Mouse (Mus musculus) kidney, adult 18-20 months (tissue): ENCODE data around the gene Nradd.
A peak's percentile ranks its signal among the peaks of the same experiment; 100 is the strongest.

Experiments used
- DNase-seq: peaks from one replicate; pipeline ENCODE4 v3.0.0; 2021

Gene Nradd

DNA sequence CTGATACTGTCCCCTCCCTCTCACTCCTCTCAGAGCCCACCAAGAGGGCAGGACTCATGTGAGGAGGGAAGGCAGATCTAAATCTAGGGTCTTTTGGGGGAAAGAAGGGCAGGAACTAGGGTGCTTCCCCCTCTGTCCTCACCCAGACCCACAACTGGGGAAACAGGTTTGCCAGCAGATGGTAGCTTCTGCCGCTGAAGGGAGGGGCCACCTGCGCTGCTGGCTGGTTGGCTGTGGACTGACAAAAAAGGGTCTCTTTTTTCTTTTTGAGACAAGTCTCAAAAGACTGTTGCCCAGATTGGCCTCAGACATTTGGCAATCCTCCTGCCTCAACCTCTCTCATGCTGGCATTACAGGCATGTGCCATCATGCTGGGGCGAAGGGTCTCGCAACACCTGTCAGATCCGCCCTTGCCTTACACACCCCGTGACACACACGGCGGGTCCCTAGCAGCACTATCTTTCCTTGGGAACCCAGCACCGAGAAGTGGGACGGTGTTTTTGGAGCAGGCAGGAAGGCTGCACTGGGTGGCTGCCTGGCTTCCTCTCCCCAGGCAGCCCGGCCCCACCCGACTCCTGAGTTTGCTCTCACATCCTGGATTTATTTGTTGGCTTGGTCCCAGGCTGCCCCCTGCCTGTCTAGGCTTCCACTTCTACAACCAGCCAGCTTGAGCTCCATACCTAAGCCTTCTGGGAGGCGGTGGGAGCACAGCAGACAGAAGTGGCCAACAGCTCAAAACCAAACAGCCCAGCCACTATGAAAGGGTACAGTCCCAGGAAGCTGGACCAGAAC lies 27.9 kb upstream of the Nradd start:
- peak; percentile 63 for DNase-seq

DNA sequence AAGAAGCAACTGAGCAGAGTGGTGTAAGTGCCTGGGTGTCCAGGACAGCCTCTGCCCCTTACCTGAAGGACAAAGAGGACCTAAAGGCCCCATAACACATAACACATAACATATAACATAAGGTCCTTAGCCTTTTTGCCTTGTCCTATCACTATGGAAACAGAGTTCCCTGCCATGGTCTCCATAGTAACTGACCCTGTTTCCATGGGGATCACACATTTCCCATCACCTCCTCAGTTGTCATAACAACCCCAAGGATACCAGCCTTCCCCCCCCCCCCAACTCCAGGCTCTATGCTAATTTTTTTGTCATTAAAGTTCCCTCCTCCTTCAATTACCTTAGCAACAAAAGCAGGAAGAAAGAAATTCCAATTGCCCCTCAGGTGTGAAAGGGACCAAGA lies 25.5 kb upstream of the Nradd start:
- DNase-seq: no peak

DNA sequence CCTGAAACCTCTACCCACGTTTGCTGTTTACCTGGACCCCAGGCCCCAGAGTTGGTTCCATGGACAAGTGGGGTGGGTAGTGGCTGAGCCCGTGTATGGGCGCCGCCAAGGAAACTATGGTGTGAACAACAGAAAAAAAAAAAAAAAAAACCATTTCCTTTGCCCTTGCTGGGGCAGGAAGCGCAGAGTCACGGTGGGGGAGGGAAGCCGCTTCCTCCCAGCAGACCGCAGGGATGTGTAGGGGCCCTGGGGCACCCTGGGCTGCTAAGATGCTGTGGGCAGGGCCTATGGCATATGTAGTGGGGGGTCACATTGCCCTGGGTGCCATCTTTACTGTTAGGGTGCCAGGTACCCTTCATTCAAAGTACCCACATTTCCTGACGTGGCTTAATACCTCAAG lies 21.0 kb upstream of the Nradd start:
- DNase-seq: no peak

DNA sequence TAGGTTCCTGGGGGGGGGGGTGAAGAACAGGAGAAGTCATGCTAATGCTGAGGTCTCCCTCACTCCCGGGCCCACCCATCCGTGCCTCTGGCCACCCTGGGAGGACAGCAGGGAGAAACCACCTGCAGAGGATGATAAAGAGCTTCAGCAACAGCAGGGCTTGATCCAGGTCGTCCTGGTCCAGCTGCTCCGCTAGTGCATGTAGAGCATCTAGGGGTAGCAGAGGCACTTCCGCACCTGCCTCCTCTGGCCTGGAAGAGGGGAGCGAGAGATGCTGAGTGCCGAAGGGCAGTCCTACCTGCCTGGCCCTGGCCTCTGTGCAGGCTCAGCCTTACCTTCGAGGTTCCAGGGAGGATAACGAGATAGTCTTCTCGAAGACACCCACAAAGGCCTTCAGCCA lies 20.0 kb upstream of the Nradd start:
- no peak for DNase-seq

DNA sequence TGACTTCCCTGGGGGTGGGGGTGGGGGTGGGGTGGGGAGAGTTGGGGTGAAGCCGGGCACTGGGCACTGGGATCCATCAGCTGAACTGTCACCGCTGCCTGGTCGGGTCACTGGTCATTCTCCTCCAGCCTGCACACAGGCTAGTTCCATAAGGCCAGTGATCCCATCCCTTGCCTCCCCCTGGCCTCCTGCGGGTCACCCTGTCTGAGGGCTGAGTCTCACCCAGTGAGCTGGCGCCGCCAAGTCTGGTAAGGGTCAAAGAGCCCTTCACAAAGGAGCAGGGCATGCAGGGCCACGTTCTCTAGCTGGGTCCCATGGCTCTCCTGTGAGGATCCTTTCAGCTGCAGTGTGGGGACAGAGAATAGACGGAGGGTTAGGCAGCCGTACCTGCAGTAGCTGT lies 19.5 kb upstream of the Nradd start:
- DNase-seq: peak; percentile 58

DNA sequence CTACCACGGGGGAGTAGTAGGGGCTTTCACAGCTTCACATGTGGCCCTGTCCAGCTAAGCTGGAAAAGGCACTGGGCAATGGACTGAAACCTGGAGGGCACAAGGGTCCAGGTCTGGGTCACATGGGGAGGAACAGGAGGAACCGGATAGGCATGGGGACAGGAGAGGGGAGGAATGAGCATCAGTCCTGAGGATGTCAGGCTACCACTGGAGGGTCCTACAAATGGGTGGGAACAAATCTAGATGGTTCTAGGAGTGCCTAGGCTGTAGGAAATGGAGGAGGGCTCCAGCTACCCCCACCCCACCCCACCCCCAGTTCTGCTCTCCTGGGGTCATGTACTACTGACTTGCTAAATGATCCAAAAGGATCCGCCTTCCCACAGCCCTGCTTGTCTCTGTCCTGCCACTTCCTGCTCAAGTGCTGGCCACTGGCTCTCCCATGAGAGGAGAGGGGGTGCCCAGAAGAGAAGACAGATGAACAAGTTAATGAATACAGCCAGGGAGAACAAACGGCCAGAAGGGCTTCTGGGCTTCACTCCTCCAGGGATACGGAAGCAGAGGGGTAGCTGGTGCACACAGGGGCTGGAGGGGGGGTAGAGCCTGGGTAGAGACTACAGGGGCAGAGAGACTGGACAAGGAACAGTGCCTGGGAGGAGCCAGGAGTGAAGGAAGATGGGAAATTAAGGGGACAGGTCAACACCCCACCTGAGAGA lies 18.7 kb upstream of the Nradd start:
- peak; percentile 28 for DNase-seq

DNA sequence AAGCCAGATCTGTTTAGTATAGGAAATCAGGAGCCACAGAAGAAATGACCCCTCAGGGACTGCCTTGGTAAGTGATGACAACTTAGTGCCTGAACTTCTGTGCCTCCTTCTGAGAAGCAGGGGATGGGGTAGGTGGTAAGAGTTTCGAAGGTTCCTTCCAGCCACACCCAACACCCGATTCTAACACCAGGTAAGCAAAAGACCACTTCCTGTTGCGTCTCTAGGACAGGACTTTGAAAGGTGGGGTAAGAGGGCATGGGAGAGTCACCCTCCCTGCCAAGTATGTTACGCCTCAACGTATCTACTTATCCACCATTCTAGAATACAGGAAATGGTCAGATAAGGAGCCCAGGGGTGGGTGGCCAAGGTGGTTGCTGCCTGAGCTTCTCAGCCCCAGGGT lies 16.8 kb upstream of the Nradd start:
- DNase-seq: no peak

DNA sequence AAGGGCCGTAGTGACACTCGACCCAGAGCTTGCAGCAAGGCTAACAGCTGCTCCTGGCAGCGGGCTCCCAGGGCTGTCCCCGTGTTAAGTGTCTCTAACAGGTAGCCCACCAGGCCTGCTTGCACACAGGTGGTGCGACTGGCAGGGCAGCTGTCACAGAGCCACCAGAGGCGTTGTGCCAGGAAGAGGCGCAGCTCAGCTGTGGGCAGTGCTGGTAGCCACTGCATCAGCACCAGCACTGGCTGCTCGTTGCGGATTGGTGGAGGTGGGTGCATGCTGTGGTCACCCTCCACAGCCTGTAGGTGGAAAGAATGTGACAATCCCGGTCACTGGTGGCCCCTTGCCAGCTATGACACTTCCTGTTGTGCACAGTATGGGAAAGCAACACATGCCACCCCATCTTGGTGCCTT lies 14.4 kb upstream of the Nradd start:
- DNase-seq: no peak

DNA sequence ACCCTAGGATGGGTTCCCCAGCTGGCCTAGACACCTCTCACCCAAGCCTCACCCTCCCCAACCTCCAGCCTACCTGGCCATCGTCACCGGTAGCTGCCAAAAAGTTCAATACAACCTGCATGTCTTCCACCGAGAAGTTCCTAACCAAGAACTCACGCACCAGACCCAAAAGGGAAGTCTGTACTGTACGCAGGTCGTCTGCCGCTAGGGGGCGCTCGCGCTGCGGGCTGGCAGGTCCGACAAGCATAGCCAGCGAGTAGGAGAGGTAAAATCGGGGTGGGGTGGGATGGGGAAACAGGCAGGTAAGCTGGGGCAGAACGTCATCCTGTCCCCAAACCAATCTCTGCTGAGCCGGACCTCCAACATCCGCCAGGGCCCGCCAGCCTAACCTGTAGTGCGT lies 11.0 kb upstream of the Nradd start:
- peak; percentile 91 for DNase-seq

DNA sequence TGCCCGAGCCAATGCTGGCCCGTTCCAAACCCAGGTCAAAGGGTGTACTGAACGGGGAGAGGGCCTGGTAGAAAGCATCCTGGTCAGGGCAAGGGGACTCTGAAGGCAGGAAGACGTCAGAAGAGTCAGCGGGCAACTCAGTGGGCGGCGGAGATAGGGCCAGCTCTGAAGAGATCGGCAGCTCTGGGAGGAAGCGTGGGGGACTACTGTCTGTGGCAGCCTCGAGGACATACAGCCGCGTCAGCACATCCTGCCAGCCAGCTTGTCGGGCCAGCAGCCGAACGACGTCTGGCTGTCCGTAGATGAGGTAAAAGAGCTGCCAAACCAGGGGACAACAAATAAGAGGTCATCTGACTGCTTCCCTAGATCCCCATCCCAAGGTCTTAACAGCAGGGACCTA lies 9.6 kb upstream of the Nradd start:
- no peak for DNase-seq

DNA sequence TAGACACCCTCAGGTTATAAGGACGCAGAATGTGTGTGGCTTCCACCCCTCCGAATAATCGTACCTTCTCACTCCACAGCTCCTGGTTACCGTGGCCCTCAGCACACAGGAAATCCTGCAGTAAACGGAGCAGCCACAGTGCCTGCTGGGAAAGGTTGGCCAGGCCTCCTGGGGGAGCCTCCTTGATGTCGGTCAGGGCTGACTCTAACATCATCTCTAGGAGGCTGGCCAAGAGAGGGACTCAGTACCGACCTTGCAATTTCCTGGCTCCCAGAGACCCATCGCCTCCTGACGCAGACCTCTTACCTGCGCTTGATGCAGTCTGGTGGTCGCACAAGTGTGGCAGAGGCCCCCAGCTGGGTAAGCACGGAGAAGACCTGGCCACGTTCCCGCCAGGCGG lies 8.4 kb upstream of the Nradd start:
- no peak for DNase-seq

DNA sequence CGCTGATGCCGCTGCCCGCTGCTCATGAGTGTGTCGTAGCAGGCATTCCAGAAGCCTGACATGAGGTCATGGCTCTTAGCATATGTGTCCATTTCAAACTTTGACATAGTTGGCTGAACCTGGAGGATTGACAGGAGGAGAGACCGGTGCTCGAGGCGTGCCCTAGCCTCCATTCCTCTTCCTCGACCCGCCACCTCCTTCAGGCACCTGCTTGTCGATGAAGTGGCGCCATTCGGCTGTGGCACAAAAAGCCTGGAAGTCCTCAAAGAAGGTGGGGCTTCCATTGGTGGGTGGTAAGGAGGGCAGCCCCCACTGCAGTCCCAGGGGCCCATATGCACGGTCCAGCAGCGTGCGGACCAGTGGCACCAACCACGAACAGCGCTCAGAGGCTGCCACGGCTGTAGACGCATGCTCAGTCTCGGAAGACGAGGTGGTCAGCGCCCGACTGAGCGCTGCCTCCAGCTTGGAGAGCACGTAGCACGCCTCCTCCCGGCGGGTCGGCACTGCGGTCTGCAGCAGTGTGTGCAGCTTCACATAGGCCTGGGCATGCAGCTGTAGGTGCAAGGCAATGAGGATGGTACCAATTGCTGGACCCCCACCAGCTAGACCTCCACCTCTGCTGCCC lies 7.5 kb upstream of the Nradd start:
- no peak for DNase-seq

DNA sequence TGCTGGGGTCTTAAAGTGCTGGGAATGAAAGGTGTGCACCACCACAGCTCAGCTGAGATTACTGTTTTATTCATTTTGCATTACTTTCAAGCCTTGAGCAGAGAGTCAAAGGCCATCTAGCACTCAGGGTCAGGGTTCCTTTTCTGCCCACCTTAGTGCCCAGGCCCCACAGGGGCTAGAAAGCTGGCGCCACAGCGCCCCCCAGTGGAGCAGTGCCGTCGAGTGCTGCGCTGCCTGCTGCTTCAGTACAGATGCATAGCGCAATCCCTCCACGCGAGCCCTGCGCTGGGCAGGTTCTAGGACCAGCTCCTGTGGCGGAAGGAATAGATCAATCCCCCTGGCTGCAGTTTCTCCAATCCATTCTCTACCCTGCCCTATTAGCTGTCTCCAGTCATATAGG lies 6.9 kb upstream of the Nradd start:
- peak; percentile 51 for DNase-seq

DNA sequence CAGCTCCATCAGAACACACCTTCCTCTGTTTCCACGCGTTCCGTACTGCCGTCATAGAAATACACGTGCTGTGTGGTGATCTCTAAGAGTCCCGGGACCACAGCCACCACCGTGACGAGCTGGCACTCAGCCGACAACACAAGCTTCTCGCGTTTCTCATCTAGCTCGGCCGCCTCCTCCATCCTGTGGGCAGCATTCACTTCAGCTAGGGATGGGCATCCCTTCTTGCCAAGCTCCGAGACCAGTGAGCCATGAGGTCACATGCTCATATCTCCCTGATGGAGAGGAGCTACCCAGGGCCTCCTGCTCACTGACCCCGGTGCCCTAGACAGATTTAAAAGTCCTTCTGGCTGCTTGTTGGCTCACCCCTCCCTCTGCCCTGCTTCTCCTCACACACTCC lies 5.9 kb upstream of the Nradd start:
- peak; percentile 55 for DNase-seq

DNA sequence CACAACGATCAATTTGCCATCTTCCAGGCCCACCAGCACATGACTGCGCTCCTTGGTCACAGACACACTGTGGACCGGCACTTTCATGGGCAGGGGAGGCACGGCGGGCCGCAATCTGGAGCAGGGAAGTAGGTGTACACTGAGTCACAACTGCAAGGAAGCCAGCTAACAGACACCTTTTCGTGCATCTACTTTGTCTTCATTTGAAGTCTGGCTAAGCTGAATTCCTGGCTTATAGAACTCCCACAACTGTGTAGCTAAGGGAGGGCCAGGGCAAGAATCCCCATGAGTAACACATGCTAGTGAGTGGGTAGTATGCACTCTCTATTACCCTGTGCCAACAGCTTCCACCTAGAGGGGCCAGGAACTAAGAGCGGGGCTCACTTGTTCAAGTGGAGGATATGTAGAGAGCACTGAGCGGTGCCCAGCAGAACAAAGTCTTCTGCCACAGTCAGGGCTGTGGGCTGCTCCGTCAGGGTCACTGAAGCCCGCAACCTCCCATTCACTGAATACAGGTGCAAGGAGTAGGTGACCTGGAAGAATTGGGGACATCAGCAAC lies 1.2 kb upstream of the Nradd start:
- no peak for DNase-seq

DNA sequence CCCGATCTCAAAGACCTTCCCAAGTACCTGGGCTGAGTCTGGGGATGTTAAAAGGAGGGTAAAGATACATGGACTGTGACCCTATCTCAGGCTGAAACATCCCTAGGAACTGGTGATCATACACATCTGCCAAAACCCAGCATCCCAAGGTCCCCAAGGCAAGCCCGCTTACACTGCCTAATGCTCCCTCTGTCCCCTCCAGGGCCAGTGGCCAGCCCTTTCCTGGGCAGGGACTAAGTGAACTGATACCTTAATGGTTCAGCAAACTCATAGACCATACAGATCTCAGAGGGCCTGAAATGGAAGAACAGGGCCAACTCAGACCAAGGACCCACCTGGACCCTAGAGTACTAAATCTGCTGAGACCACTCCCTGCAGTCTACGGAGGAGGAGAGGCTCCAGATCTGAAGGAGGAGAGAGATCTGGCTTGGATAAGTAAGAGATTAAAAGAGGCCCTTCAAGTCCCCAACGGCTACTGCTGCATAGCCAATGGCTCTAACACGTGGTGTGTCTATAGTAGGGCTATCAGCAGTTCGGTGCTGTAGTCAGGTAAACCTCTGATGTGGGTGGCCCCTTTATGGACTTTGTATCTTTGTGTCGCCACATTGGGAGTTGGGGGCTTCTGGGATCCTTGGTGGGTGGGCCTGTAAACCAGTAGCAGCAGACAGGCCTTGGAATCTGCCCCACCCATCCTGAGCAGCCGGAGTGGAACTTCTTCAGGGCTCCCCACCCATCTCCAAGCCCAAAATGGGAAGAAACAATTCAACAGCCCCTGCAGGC lies 646 bp downstream of the Nradd start:
- DNase-seq: no peak

DNA sequence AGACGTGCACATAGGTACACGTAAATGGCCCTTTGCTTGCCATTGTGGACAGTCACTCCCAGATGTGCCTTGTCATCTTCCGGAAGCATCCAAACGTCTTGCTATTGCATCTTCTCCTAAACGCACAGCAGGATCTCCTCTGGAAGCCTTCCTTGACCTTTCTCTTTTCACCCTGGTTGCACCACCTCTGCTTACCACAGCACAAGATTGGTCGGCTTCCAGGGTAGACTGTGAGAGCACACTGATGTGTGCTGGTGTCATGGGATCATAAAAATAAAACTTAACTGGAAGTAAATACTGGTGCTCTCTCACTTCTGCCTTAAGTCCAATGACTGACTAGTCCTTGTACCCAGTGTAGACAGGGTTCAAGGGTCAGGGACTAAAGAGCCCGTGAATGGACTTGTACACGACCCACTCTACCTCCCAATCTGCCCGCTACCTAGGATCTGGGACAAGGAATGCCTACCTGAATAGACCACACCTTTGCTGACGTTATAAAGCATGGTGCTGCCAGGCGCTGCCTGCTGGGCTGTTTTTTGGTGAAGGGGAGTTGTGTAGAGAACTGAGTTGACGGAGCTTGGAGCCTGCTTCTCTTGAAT lies 1.5 kb downstream of the Nradd start:
- DNase-seq: no peak

DNA sequence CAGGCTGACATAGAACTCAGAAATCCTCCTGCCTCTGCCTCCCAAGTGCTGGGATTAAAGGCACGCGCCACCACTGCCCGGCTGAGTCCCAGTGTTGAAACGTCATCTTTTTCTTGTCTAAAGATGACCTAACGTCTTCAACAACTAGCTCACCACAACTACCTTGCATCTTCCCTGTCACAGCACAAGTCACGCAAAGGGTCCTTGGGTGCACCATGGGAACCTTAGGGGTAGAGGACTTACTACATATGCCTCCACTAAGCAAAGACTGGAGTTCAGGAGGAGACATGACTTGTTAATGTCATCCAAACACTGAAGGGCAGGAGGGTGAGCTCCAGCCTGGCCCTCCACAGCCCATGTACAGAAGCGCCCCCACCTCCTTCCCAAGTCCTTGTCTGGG lies 3.6 kb downstream of the Nradd start:
- no peak for DNase-seq

DNA sequence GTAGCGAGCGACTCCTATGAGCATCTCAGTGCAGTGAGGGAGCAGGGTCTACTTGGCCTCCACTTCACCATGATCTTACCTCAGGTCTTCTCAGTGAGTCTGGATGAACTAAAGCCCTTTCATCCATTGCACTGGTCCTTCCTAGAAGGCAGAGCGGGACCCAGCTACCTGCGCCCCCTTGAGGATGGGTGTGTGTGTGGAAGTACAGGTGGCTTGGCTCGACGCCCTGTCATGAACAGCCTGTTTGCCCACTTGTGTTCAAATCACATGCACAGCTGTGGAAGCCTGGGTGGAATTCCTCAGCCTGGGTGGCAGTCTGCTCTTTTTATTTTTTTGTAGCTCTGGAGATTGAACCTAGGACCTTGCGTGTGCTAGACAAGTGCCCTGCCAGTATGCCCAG lies 4.1 kb downstream of the Nradd start:
- DNase-seq: no peak

DNA sequence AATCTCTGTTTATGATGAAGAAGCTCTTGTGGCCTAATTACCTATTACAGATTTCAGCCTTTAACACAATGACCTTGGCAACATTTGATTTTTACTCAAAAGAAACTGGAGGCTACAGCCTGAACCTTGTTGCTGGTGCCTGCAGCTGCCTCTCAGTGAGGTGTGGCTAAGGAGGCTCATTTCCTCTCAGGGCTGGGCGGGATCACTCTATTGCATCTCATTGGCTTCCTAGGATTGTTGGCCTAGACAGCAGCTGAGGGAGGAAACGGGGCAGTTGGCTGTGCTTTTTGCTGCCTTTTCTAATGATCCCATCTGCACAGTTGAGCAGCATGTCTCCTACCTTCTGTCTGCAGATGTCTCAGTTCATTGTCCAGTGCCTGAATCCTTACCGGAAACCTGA lies 7.2 kb downstream of the Nradd start:
- no peak for DNase-seq

DNA sequence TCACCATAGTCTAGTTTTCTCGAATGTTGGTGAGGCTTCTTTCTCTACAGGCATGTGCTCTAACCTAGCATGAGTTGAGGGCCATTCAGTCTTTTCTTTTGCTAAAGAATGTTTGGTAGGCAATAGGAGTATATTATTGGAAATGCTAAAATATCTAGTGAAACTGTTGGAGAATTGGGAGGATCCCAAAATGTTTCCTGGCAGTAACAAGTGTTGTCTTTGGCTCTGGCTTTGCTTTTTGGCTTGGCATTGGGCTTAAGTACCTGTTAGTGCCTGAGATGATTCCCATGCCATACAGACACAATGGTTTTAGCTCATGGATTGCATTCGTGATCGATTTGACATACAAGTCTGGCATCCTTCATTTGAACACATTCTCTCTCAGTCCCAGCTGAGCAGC lies 12.8 kb downstream of the Nradd start:
- DNase-seq: no peak

DNA sequence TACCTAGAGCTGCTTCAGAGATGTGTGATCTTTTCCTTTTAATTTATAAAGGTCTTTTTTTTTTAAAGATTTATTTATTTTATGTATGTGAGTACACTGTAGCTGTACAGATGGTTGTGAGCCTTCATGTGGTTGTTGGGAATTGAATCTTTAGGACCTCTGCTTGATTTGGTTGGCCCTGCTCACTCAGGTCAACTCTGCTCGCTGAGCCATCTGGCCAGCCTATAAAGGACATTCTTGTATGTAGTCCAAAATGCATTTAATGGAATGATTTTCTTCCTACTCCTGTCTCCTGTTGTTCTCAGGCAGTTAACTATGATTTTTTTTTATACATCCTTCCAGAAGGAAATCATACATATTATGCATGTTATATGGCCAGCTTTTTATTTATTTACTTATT lies 40.7 kb downstream of the Nradd start:
- DNase-seq: no peak

DNA sequence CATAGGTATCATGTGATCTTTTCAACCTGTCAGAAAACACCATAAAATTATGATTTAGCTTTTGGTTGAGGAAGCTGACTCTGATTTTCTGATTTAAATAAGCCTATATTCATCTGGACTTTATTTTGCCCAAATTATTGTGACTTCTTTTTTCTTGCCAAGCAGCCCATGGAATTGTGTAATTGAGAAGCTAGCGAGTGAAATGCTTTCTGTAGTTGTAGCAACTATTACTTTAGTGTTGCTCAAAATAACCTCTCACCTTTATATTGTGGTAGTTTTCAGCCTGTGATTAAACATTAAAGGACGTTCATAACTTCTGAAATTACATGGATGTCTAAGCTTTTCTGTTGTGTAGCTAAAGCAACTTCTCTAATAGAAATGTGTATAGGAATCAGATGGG lies 42.1 kb downstream of the Nradd start:
- no peak for DNase-seq
